Mouse (Mus musculus) mammary gland, adult 2 months (tissue): ENCODE results near the gene U2surp. TPM values are rescaled to one million over a fixed set of nuclear protein-coding genes. Genes with fewer than 3 reads are reported as not detected.

Source experiments
- polyA plus RNA-seq: library from polyadenylated mRNA; depleted of rRNA; stranded (reverse); fragments of >200 nt; gene quantifications from 2 replicates; pipeline ENCODE4 v1.2.3, GENCODE M21; 2012; ENCODE audit warnings: low replicate concordance; rRNA removed

Gene U2surp
- polyA plus RNA-seq = 1.0 and 3.2 TPM in 2 replicates

GRCm38 (mm10) chr9:95511472-95512330 is at the start of gene U2surp:
Gene U2surp (minus strand): TSS chr9:95511996.

GRCm38 (mm10) chr9:95559059-95559935 is 47.5 kb upstream of the U2surp start, which contains the start of gene Paqr9:
Gene Paqr9 (plus strand): TSS chr9:95559657.

Other genes starting within 250 kb of the U2surp start
- gene Chst2, start 105.3 kb downstream of the U2surp start, polyA plus RNA-seq = 1.4 and 5.7 TPM in 2 replicates
- 22.6 and 37.2 TPM in 2 replicates for gene Paqr9, start 47.7 kb upstream of the U2surp start, polyA plus RNA-seq
- gene Pcolce2, start 125.6 kb upstream of the U2surp start, polyA plus RNA-seq = 3.2 and 5.2 TPM in 2 replicates
- 1.4 and 2.8 TPM in 2 replicates for gene Trpc1, start 238.4 kb upstream of the U2surp start, polyA plus RNA-seq